Mouse (Mus musculus): ENCODE results near the gene Dpf3.

Dpf3 gene

DNA sequence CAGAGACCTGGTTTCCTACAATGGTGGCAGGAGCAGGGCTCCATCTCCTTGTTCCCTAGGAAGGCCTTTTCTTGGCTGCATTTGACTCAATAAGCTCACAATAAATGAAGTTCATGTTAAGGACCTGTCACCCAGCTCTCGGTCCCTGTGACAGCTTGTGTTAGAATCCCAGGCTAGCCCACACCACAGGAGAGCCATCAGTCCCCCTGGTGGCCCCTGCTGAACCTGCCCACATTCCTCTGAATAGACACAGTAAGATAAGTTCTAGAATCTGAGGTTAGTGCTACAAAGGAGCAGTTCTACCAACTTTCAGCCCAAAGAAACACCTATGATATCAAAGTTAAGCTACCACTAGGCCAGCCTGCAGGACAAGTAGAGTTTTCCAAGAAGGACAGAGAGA is 149.2 kb downstream of the Dpf3 start:
- DNase-seq, result no peak

DNA sequence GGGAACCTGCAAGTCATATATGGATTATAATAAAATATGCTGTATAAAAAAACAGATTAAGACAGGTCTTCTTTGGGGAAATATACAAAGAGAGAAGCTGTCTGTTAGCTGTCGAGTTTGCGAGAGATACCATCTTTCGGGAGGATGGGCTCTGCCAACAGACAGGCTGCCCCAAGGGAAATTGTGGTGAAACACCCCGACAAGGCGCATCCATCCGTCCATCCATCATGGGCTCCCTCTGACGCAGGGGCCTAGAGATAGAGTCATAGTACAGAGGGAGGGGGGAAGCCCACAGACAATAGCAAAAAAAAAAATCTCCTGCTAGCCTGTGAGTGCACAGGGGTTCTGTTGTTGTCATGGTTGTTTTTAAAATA is 149.8 kb downstream of the Dpf3 start:
- DNase-seq, result no peak

DNA sequence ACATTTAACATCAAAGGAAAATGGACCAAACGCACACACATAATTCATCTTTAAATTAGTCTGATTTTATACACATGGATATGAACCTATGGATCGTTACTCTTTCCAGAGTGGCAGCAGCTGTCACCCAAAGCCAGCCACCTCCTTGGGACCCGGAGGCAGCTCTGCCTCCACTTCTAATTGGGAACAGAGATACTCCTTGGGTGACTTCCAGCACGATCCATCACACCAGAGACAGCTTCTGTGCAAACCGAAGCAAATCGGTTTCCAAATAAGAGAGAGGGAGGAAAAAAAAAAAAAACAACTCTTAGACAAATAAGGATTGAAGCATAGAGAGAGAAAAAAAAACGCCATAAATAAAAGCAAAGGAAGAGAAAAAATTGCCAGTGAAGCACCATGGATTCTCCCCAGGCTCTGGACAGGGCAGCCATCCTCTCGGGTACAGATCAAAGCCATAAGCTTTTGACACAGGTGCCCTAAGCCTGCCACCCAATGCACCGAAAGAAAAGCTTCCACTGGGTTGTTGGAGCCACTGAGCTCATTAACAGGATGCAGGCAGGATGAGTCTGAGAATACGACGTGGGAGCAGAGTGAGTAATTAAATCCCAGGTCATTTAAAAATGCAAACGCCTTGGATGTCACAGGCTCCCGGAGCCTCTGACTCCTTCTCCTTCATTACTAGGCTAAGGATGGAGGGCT is 150.3 kb downstream of the Dpf3 start:
- no peak for DNase-seq

DNA sequence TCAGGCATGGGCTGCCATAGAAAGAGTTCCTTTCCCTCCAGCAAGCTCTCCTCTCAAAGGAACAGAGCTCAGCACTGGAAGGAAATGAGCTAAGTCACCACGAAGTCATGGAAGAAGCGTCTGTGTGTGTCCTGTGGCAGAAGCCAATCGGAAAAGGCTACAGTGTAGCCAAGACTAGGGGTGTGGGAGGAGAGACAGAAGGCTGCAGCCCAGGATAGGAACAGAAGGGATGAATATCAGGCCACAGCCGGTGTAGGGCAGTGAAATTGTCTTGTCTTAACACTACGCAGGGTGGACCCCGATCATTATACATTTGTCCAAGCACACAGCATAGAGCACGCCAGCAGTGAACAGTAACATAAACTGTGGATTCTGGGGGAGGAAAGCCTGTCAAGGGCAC is 157.5 kb downstream of the Dpf3 start:
- DNase-seq, result no peak

DNA sequence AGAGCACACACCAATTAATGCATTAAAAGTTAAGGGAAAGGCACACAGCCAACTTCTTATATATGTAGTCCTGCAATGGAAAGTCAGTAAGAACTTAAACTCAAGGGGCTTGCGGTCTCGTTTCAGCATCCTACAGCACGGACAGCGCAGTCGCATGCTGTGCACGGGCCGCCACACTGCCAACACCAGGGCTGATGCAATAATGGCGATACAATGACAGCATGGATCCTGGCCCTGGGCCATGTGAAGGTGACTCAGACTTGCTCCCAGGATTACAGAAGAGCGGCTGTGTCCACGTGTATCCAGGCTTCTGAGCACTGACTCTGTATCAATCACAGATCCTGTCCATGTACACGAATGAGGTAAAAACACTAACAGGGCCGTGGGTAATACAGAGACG is 158.6 kb downstream of the Dpf3 start:
- DNase-seq, result peak; percentile 38

DNA sequence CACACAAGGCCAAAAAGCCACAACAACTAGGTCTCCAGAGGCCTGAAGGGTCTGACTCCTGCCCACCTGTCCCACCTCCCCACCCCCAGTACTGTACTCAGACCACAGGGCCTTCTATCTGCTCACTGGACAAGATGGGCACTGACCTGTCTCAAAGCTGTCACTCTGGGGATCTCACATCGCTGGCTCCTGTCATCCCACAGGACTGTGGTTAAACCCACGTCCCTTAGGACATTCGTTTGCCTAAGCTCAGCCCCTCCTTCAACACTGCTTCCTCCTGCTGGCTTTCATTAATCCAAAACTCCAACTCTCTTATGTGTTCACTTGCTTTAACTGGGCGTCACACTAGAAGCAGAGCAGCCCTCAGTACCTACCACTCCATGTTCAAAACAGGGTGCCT is 159.0 kb downstream of the Dpf3 start:
- no peak for DNase-seq

DNA sequence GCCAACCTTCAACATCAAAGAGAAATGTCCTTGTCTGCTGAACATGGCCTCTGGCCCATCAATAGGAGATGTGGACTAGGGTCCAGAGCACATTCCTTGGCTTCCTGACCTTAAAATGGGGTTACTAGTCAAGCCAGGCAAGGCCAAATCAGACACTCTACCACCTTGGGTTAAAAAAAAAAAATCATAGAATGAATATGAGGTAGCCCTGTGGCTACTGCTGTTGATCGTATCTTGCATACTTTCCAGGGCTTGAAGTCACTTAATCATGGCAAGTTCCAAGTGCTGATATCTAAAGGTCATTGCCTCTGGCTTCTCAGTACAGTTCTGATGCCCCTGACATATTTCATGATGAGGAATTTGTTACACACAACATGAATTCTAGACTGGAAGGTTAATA is 160.1 kb downstream of the Dpf3 start:
- no peak for DNase-seq

DNA sequence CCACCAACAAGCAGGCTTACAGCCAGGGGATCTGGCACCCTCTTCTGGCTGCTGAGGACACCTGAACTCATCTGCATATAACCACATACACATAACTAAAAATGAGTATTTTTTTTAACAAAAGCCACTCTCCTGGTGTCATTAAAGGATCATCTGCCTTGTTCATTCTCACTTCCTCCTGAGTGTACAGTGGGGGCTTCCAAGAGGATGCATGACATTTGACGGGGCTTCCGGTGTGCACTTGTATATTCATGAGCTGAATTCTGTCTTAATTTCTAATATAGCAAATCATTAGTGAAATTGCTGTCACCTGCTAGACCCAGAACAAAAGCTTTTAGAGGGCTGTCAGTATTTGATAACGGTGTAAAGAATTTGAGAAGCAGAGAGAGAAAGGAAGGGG is 166.8 kb downstream of the Dpf3 start:
- DNase-seq, result no peak

DNA sequence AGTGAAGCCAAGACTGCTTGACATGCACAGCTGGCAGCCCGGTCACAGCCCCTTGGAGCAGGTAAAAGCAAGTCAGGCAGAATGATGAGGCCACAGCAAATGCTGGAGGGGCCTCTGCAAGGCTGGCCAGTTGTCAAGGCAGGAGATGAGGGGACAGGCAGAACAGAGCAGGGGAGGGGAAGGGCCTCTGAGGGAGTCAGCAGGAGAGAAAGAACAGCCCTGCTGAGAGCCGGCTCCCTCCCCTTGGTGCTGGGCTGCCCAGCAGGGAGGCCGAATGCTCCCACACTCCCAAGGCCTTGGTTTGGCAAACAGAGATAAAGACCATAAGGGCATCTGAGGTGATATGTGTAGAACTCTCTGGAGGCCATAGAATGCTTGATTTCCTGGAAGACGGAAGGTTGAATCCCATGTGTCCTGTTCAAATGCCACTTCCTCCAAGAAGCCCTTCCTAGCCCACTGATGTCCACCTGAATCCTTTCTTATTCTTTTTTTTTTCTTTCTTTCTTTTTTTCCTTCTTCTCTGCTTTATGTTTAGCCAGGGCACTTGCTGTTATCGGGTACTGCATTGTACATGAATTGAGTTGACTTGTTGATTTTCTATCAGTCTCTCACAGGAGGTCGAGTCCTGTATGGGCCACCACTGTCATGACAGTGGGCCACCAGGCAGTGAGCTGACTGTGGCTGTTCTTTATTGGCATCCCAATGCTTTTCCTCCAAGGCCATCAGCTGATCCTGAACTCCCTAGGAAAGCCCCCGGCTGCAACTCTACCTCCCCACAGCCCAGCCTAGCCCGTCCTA is 169.7 kb downstream of the Dpf3 start:
- peak; percentile 45 for DNase-seq

DNA sequence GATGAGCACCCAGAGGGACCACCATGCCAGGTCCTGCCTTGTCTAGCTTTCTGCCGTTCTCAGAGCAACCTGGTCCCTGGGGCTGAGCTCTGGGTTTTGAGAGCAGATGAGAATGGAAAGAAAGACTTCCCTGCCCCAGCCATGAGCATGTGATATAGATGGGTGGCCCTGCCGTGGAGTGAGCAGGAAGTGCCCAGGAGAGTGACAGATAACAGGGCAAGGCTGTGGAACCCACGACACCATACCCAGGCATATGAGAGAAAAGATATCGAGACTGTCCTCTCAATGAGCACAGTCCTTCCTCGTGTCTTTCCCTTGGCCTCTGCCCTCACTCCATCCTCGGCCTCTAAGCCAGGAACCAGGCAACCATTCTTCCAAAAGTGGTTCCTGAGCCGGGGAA is 172.8 kb downstream of the Dpf3 start:
- no peak for DNase-seq

DNA sequence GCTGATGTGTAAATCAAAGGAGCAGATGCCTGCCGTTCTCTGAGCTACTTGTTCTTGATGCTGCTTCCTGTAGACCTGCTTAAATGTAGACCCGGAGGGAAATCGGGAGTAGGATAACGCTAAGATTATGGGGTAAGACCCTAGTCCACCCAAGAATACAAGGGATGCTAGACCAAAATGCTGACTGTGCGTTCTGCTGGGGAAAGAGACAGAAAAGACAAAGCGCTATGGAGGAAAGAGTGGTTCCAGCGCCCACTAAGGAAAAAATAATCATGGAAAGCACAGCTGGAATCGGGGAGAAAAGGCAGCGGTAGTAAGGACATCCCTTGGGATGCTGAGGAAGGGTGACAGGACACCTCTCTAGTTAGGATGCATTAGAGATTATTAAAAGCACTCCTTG is 174.7 kb downstream of the Dpf3 start:
- no peak for DNase-seq

DNA sequence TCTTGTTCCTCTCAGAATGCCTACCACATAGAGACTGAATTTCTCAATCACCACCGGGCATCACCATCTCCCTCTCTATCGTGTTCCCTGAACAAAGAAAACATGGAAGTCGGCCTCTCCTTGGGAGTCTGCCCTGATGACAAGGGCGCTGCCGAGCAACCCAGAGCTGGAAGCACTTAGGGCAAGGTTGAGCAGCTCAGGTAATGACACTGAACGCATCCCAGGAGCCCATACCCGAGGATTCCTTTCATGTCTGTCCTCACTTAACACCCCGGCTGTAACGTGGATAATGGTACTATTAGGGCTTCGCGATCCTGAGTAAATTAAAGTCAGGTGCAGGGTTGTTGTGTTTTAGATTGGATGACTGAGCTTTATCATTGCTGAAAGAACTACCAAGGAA is 176.9 kb downstream of the Dpf3 start:
- no peak for DNase-seq

DNA sequence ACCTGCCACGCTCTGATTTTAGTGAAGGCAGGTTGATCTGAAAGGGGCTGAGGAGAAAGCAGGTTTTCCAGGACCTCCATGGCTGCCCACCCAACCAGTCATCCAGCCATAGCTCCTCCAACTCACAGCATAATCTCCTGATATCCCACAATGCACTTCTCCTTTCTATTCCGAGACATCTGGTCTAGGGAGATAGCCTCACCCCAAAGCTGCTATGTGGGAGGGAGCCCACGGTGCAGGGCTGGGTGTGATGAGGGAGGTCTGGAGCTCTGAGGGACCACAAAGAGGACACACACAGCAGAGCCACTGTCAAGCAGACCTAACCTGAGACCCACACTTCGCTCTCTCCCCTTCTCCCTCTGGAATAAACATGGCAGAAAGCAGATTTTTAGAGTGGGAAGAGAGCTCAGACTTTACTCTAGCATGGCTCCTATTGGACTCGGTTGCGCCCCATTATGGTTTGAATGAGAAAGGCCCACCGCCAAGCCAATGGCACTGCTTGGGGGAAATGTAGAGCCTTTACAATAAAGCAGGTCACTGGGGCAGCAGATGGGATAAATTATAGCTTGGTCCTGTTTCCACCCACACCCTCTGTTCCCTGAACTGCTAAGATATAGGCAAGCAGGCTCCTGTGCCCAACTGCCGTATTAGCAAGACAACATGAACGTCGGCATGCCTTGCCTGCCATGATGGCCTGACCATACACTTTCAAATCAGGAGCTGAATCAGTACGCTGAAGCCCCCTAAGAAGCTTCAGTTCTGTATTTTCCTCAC is 178.3 kb downstream of the Dpf3 start:
- peak; percentile 82 for DNase-seq

DNA sequence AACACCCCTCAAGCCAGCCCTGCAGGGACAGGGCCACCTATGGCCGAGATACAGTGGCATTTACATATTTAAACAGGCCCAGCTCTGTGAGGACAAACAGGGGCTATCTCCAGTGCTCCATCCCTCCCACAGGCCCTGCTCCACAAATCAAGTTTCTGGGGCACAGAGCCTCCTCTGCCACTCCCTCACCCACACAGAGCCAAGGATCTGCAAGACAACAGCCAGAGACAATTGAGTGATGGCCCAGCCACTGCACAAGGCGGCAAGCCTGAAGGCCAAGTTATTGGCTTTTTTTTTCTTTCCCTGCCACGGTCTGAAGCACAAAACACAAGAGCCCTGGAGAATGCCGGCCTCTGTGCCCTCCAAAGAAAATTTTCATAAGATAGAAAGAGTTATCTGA is 178.9 kb downstream of the Dpf3 start:
- peak; percentile 67 for DNase-seq

DNA sequence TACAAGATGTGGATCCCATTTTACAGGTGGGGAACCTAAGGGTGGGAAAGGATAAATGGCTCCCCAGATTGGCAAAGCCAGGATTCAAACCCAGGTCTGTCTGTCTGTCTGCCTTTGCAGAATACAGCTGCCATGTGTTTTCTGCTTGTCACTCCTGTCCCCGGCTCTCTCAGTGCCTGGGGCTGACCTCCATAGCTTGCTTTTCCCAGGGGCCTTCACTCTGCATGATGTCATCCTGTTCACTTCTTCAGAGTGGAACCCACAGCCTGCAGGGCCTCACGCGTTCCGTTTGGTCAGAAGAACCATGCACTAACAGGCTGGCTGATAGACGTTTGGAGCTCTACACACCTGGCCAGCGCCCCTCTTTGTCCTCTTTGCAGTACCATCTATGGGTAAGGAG is 184.3 kb downstream of the Dpf3 start:
- DNase-seq, result no peak

DNA sequence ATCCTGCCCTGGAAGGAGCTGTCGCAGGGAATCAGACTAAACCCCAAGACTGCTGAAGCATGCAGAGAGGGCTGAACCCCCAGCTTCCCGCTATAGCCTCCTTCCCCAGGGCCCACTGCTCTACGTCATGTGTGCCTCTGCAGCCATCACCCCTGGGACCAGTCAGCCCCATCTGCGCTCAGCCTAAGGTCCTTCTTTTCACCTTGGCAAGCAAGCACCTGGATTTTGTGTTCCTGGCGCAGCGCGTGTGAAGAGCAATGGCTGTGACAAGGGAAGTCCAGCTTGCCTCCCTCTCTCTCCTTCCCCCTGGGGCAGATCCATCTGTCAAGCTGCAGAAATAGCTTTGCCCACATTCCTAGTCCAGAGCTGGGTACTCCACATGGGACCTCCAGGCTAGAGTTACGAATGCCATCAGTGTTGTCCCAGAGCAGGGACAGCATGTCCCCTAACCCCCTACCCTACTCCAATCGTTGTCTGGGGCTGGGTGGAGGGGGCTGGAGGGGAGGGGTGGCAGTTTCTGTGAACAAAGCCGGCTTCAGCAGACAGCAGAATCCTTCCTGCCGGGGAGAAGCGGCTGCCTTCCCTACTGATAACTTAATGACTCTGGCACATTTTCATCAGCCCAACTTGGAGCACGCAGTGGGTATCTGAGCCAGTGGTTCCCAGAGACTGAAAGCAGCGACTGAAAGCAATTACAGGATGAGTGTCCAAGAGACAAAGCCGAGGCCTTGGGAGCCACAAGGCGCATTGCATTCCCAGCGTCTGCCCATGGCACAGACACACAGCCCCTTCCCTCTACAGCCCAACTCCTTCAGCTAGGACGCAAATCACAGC is 185.0 kb downstream of the Dpf3 start:
- DNase-seq, result no peak

DNA sequence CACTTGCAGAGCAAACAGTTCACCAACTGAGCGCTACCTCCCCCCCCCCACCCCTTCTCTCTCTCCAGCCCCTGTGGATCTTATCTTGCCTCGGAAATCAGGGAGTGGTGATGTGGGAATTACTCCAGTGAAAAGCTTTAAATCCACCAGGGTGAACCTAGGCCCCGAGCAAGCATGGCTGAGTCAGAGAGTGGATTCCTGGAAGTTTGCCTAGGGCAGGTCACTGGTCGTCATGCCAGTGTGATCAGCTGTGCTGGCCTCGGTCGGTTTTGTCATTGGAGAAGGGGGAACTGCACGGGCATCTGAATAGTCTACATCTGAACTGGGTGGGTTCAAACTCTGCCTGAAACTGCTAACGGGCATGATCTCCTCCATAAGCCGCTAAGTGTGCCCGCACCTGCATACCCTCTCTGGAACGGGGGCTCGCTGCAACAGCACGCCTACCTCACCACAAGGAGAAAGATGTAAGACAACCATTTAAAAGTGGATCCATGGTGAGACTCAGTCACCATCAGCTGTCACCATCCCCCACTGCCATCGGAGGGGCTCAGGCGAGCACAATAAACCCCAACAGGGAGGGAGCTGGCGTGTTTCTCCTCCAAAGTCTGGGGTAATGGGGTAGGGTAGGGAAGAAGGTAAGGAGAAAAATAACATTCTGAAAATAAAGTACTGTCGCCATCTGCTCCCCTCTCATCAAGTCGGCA is 185.7 kb downstream of the Dpf3 start:
- no peak for DNase-seq

DNA sequence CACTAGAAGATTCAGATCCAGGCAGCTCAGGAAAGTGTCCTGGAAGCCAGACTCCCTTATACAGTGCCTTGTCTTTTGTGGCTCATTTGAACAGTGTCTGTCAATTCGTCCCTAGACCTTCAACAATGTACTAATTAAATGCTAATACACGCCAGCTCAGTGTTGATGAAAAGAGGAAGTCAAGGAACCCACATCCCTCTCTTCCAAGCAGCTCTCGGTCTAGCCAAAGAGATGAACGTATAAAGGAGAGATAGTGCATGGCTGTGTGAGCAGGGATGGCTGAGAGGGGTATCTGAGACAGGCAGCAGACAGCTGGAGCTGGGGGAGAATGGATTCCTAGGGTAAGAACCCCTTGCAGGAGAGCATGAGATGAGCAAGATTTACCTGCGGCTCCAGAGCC is 189.2 kb downstream of the Dpf3 start:
- no peak for DNase-seq

DNA sequence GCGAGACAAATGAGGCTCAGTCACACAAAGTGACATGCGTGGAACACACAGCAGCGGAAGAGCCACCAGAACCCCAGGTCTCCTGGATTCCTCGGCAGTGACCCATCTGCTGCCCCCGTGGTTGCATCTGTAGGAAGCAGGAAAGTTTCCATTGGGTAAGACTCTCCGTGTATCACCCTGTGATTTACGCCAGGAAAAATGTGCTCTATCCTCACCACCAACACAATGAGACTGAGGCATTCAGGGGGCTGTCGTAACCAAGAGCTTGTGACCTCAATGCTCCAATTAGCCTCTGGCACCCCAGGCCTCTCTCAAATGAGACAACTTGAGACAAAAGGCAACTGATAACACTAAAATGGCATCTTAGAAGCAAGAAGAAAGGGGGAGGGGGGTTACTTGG is 192.5 kb downstream of the Dpf3 start:
- DNase-seq, result no peak

DNA sequence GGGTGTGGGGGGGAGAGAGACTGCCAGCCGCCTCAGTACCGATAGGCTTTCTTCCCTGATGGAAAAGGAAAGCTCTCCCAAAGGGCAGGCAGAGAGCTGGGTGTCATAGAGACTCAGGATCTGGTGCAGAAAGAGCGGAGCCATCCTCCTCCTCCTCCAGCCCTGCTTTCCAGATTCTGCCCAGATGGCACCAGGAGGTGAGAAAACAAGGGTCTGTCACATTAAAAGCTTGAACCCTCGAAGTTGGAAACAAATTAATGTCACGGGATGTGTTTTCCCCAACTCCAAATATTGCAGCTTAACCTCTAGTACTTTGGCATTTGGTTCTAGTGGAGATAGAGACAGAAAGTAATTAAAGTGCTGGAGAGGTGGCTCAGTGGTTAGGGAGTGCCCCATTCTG is 195.6 kb downstream of the Dpf3 start:
- DNase-seq, result no peak

DNA sequence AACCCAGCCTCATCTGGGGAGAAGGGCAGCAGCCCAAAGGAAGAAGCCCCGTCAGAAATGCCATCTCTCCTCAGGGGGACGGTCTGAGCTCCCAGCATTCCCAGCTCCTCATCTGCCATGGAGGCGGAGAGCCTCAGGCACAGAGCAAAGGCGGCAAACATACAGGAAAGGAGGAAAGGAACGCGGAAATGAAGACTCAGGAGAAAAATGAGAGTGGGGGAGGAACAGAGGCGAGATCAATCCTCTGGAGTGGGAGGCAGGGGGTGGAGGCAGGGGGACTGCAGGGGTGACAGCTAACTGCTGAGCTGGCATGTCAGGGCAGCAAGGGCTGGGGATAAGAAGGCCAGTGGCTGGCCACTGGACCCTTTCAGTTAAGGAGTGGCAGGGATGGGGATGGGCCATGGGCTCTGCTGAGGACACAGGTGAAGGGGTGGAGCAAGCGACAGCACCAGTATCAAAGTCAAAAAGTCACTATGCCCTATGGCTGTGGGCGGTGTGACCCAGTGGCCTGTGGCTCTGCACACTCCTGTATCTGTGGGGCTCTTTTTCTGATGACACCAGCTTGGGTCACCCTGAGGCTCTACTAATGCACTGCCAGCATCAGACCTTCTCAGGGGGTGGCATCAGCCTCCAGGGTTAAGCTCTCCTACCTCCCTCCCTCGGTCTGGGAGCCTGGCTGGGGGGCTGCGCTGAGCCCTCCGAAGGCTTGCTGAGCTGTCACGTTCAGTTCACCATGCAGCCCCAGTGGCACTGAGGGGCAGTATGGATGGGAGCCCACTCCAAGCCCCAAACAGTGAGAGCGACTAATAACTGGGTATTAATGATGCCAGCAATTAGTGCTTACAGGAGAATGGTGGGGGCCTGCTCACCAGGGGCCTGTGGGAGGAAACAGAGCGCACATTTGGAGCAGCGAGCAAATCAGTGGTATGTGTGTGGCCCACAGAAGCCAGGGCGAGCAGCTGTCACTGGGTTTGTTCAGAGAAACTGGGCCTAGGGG is 200.7 kb downstream of the Dpf3 start:
- no peak for DNase-seq
